Mouse (Mus musculus): Measurements from ENCODE around the gene Gm3233.
"Not testable (repeated sequence)": the region's sequence is repeated elsewhere in the genome, so short reads cannot be mapped to it uniquely, and the experiment has no call there.

Gm3233 gene

DNA sequence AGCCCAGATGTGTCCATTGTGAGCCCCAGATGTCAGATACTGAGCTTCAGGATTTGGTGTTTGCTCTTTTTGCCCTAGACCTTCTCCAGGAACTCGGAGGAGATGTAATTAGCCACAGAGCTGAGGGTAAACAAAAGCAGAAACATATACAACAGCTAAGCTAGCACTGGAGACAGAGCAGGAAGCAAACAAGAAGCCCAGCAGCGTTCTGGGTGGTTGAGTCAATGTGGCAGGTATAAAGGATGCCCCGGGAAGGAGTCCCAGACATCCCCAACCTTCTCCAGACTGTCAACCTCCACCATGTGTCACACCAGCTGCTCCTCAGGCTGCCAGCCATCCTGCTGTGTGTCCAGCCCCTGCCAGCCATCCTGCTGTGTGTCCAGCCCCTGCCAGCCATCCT is 33.3 kb downstream of the Gm3233 start, which contains the start of gene Gm10100:
Gm10100 (plus strand) TSS at position 301 of the 400 bp plus-strand sequence.
- DNase-seq, result peak in 1 of 2 experiments; percentile 10

DNA sequence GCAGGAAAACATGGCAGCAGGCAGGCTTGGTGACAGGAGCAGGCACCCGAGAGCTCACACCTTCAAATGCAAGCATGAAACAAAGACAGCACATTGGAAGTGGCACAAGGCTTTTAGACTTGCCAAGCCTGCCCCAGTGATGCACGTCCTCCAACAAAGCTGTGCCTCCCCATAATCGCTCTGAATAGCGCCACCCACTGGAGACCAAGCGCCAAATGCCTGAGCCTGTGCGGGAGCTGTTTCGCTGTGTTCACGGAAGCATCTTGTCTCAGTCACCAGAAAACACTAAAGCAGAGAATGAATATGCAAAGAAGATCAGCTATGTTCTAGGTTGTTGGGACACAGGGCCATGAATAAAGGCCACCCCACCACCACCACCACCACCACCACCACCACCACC is 34.6 kb downstream of the Gm3233 start:
- no peak for DNase-seq

DNA sequence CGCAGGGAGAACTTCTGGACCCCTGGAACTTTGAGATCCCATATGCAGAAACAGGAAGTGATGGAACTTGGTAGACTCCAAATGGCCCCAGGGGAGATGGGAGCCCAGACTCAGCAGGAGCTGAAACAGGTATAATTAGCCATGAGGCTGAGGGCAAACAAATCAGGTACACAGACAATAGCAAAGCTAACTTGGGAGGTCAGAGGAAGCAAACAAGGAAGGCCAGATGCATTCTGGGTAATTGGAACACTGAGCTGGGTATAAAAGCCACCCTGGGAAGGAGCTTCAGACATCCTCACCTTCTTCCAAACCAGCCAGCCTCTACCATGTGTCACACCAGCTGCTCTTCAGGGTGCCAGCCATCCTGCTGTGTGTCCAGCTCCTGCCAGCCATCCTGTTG is 39.2 kb downstream of the Gm3233 start, which contains the start of gene Krtap12-1:
Krtap12-1 (plus strand) TSS at position 301 of the 400 bp plus-strand sequence.
- not testable (repeated sequence) for DNase-seq

DNA sequence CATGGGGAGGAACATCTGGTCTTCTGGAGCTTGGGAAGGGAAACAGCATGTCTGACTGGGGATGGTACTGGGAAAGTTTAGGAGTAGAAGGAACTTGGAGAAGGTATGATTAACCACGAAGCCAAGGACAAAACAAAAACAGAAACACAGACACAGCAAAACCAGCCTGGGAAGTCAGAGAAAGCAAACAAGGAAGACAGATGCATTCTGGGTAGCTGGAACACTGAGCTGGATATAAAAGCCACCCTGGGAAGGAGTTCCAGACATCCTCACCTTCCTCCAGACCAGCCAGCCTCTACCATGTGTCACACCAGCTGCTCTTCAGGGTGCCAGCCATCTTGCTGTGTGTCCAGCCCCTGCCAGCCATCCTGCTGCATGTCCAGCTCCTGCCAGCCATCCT is 44.0 kb downstream of the Gm3233 start, which contains the start of gene Gm10142:
Gm10142 (plus strand) TSS at position 301 of the 400 bp plus-strand sequence.
- DNase-seq, result no peak

DNA sequence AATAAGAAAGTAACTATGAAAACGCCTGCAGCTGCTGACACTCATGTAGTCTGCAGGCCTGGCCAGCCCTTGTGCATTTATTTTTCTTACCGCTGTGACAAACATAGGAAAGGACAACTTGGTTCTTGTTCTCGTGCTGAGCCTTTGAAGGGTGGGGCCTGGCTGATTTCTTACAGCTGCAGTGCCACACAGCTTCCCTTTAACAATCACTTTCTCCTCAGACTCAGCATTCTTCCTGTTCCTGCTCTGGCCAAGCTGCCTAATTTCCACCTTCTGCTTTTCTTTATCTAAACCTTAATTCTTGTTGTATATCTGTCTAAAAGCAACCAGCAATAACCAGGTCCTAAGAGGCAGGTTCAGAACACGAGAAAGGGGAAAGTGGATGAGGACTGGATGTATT is 45.7 kb downstream of the Gm3233 start:
- no peak for DNase-seq

GRCm38 (mm10) chr10:77711157-77711556 is 48.3 kb downstream of the Gm3233 start, which contains the start of gene Gm10024:
Gm10024 (plus strand) TSS chr10:77711457.
- DNase-seq, result not testable (repeated sequence)

DNA sequence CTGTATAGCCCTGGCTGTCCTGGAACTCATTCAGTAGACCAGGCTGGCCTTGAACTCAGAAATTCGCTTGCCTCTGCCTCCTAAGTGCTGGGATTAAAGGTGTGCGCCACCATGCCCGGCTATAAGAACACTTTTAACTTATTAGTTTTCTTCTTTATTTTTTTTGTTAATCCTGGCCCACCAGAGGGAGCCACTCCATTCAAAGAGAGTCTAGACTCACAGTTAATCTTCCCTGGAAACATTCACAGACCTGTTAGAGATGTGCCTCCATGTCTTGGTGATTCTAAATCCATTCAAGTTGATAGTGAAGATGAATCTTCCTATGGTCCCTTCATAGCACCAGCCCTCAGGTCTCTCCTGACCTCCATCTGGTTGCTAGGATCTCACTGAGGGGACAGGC is 49.7 kb downstream of the Gm3233 start:
- no peak for DNase-seq
